Mouse (Mus musculus): ENCODE results near the gene Trf. TPM values are rescaled to one million over a fixed set of nuclear protein-coding genes. Genes with fewer than 3 reads are reported as not detected.

Gene Trf
- polyA plus RNA-seq (2015; fragmentation: Nextera tagmentation; extraction: Ambion mirVana) = 23.5 and 26.0 TPM in 2 replicates

DNA sequence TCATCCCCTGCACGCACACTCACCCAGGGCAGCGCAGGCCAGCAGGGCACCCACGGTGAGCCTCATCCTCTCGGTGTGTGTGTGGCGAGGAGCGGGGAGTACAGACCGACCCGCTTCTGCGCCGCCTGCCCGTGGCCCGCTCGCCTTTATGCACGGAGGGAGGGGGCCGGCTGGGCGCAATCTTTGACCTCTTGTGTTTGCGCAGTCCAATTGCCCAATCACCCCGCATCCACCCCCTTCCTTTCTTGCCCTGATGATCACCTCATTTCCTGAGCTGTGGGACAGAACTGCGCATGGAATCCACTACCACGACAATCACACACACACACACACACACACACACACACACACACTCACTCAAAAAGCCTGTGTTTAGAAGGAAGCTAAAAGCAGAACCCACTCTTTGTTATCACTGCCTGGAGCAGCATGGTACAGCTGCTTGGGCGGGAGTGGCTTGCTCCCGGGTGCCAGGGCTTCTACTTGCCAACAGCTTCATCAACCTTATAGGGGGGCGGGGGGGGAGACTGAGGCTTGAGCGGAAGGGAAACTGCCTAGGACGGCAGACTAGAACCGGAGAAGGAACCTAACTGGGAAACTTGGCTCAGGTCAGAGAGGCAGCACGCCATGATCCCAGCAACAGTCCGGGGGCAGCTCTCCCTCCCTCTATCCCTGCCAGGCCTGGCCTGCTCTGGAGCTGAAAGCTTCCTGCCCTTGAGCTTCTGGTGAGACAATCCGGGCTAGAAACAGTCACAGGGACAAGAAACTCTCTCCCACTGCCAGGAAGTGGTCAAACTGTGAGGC is at the start of gene Trf, which contains the start of gene Gm20425:
Gene Trf, minus strand, starts transcription at position 294 of the 801 bp plus-strand sequence.
Gene Gm20425, minus strand, starts transcription at position 157 of the 801 bp plus-strand sequence.
- Histone ChIP-seq H3K4me2 (ENCODE audit: low read length) (peak within 1 kb of the TSS; percentile 45), H3K4me3 (replicated peaks; ENCODE audit: low read depth, low read length) (no peak within 1 kb of the TSS), H3K27me3 (ENCODE audit: insufficient read depth, low read length) (no peaks in the 10 kb centered on the region), H3K27ac (no peak within 1 kb of the TSS), H3K9ac (ENCODE audit: low read depth, low read length) (0 out of 2 replicates have a peak within 1 kb of the TSS, but pooled peaks have one; percentile 5), H3K4me1 (replicated peaks; ENCODE audit: insufficient read depth, low read length) (no peaks in the 10 kb centered on the region), H3K9me3 (replicated peaks; ENCODE audit: low read length) (no peaks in the 10 kb centered on the region), H3K36me3 (ENCODE audit: insufficient read depth, low read length) (no peaks in the 10 kb centered on the region)
- ATAC-seq (replicated peaks; ENCODE audit: low FRiP score, low read depth) = peak; percentile 50
- peak; percentile 52 for DNase-seq (ENCODE audit: low spot score)
- TF ChIP-seq CTCF (IDR thresholded peaks at IDR 0.05; ENCODE audit: low read depth) = no peak
- 38% methylated on average over 27 of the region's 29 CpGs for WGBS

DNA sequence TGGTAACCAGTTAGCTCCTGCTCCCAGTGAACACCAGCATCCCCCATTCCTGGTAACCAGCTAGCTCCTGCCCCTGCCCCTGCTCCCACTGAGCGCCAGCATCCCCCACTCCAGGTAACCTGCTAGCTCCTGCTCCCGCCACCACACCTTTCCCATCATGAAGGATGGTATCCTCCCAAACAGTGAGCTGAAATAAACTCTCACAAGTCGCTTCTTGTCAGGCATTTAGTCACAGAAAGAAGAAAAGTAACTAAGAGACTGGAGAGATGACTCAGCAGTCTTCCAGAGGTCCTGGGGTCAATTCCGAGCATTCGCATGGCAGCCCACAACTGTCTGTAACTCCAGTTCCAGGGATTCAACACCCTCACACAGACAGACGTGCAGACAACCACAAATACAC is 46.6 kb upstream of the Trf start:
- Histone ChIP-seq H3K9me3 (replicated peaks; ENCODE audit: low read length) (no peaks in the 10 kb centered on the region), H3K9ac (ENCODE audit: low read depth, low read length) (no peak overlapping the region), H3K36me3 (ENCODE audit: insufficient read depth, low read length) (no peaks in the 10 kb centered on the region), H3K27ac (no peak overlapping the region), H3K4me2 (ENCODE audit: low read length) (no peak overlapping the region), H3K4me3 (replicated peaks; ENCODE audit: low read depth, low read length) (no peak overlapping the region), H3K4me1 (replicated peaks; ENCODE audit: insufficient read depth, low read length) (no peaks in the 10 kb centered on the region), H3K27me3 (ENCODE audit: insufficient read depth, low read length) (no peaks in the 10 kb centered on the region)
- WGBS = 84% methylated on average over 6 of the region's 6 CpGs
- ATAC-seq (replicated peaks; ENCODE audit: low FRiP score, low read depth) (no peak), DNase-seq (ENCODE audit: low spot score) (no peak)
- no peak for TF ChIP-seq CTCF (IDR thresholded peaks at IDR 0.05; ENCODE audit: low read depth)

DNA sequence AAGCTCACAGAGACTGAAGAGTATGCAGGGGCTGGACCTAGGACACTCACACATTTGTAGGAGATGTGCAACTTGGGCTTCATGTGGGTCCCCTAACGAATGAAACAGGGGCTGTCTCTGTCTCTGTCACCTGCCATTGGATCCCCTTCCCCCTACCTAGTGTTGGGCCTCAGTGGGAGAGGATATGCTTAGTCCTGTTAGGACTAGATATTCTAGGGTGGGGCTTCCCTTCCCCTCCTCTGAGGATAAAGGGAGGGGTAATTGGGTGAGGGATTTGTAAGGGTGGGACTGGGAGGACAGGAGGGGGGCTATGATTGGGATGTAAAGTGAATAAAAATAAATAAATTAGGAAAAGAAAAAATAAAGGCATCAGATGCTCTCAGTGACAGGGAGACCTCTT is 45.4 kb upstream of the Trf start:
- Histone ChIP-seq H3K9ac (ENCODE audit: low read depth, low read length) (no peak overlapping the region), H3K36me3 (ENCODE audit: insufficient read depth, low read length) (no peaks in the 10 kb centered on the region), H3K27me3 (ENCODE audit: insufficient read depth, low read length) (no peaks in the 10 kb centered on the region), H3K4me2 (ENCODE audit: low read length) (no peak overlapping the region), H3K9me3 (replicated peaks; ENCODE audit: low read length) (no peaks in the 10 kb centered on the region), H3K4me3 (replicated peaks; ENCODE audit: low read depth, low read length) (no peak overlapping the region), H3K4me1 (replicated peaks; ENCODE audit: insufficient read depth, low read length) (no peaks in the 10 kb centered on the region), H3K27ac (no peak overlapping the region)
- WGBS = 72% methylated on average over 1 of the region's 1 CpGs
- TF ChIP-seq CTCF (IDR thresholded peaks at IDR 0.05; ENCODE audit: low read depth) = no peak
- ATAC-seq (replicated peaks; ENCODE audit: low FRiP score, low read depth) (no peak), DNase-seq (ENCODE audit: low spot score) (no peak)

DNA sequence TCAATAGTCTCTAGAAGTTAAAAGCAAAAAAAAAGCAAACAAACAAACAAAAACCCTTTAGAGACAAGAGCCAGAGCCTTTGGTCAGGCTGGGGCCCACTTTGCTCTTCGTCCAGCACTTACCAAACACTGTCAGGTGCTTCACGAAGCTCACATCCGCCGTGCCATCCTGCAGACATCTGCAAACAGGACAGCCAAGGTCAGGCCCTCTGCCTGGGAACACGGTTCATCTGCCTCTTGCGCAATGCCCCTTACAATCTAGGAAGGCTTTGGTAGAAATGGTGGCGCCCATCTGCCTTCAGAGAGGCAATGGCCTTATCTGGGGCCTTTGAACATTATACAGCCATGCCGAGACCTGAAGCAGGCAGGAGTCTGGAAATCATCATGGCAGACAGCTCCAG is 44.6 kb upstream of the Trf start:
- Histone ChIP-seq H3K9me3 (replicated peaks; ENCODE audit: low read length) (no peaks in the 10 kb centered on the region), H3K4me3 (replicated peaks; ENCODE audit: low read depth, low read length) (no peak overlapping the region), H3K9ac (ENCODE audit: low read depth, low read length) (no peak overlapping the region), H3K4me1 (replicated peaks; ENCODE audit: insufficient read depth, low read length) (no peaks in the 10 kb centered on the region), H3K27me3 (ENCODE audit: insufficient read depth, low read length) (no peaks in the 10 kb centered on the region), H3K36me3 (ENCODE audit: insufficient read depth, low read length) (no peaks in the 10 kb centered on the region), H3K27ac (no peak overlapping the region), H3K4me2 (ENCODE audit: low read length) (no peak overlapping the region)
- TF ChIP-seq CTCF (IDR thresholded peaks at IDR 0.05; ENCODE audit: low read depth) = no peak
- 84% methylated on average over 8 of the region's 8 CpGs for WGBS
- DNase-seq (ENCODE audit: low spot score) (no peak), ATAC-seq (replicated peaks; ENCODE audit: low FRiP score, low read depth) (no peak)

DNA sequence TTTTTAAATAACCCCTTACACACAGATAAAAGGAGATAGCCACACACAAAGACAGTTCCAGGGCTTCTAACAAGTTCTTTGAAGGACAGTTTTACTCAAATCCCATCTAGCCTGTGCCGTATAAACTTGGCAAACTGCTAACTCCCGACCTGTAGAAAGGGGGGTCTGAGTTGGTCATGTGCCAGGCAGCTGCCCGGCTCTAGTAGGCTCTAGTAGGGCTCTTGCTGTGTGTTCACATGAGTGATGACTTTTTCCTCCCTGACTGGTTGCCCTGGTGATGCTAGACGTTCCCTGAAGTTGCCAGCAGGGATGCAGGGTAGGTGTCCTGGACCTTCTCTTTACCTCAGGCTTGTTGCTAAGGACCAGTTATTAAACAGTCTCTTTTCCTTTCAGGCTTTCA is 40.9 kb upstream of the Trf start:
- Histone ChIP-seq H3K9ac (ENCODE audit: low read depth, low read length) (no peak overlapping the region), H3K36me3 (ENCODE audit: insufficient read depth, low read length) (no peaks in the 10 kb centered on the region), H3K4me3 (replicated peaks; ENCODE audit: low read depth, low read length) (no peak overlapping the region), H3K4me1 (replicated peaks; ENCODE audit: insufficient read depth, low read length) (no peaks in the 10 kb centered on the region), H3K4me2 (ENCODE audit: low read length) (no peak overlapping the region), H3K9me3 (replicated peaks; ENCODE audit: low read length) (no peaks in the 10 kb centered on the region), H3K27me3 (ENCODE audit: insufficient read depth, low read length) (no peaks in the 10 kb centered on the region), H3K27ac (no peak overlapping the region)
- DNase-seq (ENCODE audit: low spot score) (no peak), ATAC-seq (replicated peaks; ENCODE audit: low FRiP score, low read depth) (no peak)
- WGBS = 16% methylated on average over 4 of the region's 4 CpGs
- TF ChIP-seq CTCF (IDR thresholded peaks at IDR 0.05; ENCODE audit: low read depth) = no peak

DNA sequence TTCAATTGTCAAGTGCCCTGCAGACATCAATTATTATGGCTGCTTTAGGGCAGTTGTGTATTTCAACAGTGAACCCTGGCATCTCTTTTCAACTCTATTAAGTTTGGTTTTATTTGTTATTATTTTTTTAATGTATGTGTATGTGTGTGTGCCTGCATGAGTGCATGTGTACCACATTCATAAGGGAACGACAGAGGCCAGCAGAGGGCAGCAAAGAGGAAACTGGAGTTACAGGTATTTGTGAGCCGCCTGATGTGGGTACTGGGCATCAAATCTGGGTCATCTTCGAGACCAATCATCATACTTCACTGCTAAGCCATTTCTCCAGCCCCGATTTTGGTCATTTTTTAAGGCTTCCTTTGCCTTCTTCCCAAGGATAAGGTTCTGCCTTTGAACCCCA is 35.5 kb upstream of the Trf start:
- no peak for DNase-seq (ENCODE audit: low spot score)
- WGBS = 79% methylated on average over 4 of the region's 4 CpGs

More for the DNA sequence above, 35.5 kb upstream of the Trf start:
- Histone ChIP-seq H3K4me1 (replicated peaks; ENCODE audit: insufficient read depth, low read length) (no peaks in the 10 kb centered on the region), H3K4me2 (ENCODE audit: low read length) (no peak overlapping the region), H3K36me3 (ENCODE audit: insufficient read depth, low read length) (no peaks in the 10 kb centered on the region), H3K27ac (no peak overlapping the region), H3K9me3 (replicated peaks; ENCODE audit: low read length) (no peaks in the 10 kb centered on the region), H3K27me3 (ENCODE audit: insufficient read depth, low read length) (no peaks in the 10 kb centered on the region), H3K9ac (ENCODE audit: low read depth, low read length) (no peak overlapping the region), H3K4me3 (replicated peaks; ENCODE audit: low read depth, low read length) (no peak overlapping the region)
- peak; percentile 24; the same call in 1 of the 2 replicates for TF ChIP-seq CTCF (IDR thresholded peaks at IDR 0.05; ENCODE audit: low read depth)
- no peak for ATAC-seq (replicated peaks; ENCODE audit: low FRiP score, low read depth)
